ENCODE assay signal across 22 mouse cellular contexts in the genomic region with DNA sequence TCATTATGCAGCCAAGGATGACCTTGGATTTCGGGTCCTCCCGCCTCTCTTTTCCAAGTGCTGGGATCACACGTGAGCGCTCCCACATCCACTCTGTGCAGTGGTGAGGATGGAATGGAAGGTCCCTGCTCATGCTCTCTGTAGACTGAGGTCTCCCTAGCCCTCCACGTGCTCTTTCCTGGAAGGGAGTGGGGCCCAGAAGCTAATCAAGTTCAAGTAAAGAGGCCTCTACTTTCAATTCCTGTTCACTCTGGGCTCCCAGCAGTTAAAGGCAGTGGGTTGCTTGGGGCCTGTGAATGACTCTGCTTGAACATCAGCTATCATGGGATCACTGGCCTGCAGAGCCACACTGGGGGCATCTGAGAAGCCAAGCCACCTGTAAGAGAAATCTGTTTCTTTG. TPM values are rescaled to one million over a fixed set of nuclear protein-coding genes. Genes with fewer than 3 reads are reported as not detected.
"Had no signal": no experiment of that assay in that cellular context is flagged by ENCODE, and none has a peak within 500 bp of the region (broad histone marks: within the 10 kb centered on the region; RNA-seq: fewer than 3 reads in every experiment).

No protein-coding gene starts in this region.

- H3K27me3 ChIP-seq: lung, embryonic 15.5 days; midbrain, embryonic 12.5 days; neural tube, embryonic 13.5 days; neural tube, embryonic 15.5 days had no signal

- H3K4me3 ChIP-seq: lung, embryonic 15.5 days; midbrain, embryonic 10.5 days; midbrain, embryonic 12.5 days; myocyte; neural tube, embryonic 13.5 days; neural tube, embryonic 15.5 days had no signal

- ATAC-seq: lung, postnatal 0 days; midbrain, embryonic 16.5 days had no signal

- DNase-seq: lung, adult 2 months; lung, postnatal 14 days; lung, postnatal 36 days; midbrain, embryonic 14.5 days; retina, postnatal 1 day; right cerebral cortex, adult 18-20 months; right cerebral cortex, postnatal 25 days; right cerebral cortex, postnatal 4 days; spleen, adult 18-20 months; thymus, adult 18-20 months; thymus, postnatal 14 days; thymus, postnatal 36 days had no signal

- H3K27ac ChIP-seq: lung, embryonic 15.5 days; midbrain, embryonic 10.5 days; midbrain, embryonic 12.5 days; neural tube, embryonic 13.5 days; neural tube, embryonic 15.5 days had no signal

- H3K36me3 ChIP-seq: lung, embryonic 15.5 days; midbrain, embryonic 12.5 days; neural tube, embryonic 13.5 days; neural tube, embryonic 15.5 days had no signal

RNA-seq across cellular contexts. Expression of a gene that starts 6.3 kb away (rescaled TPM):
- total RNA-seq: megakaryocyte, adult 5-6 weeks; megakaryocyte-erythroid progenitor cell, adult 5-6 weeks had no signal

RNA-seq across cellular contexts. Expression of a gene that starts 46.2 kb away (rescaled TPM):
- total RNA-seq: megakaryocyte, adult 5-6 weeks; megakaryocyte-erythroid progenitor cell, adult 5-6 weeks had no signal
